Mouse (Mus musculus) intestine, embryonic 14.5 days (tissue): Measurements from ENCODE around the gene H2afx. TPM values are rescaled to one million over a fixed set of nuclear protein-coding genes. Genes with fewer than 3 reads are reported as not detected.
"Not testable (repeated sequence)": the region's sequence is repeated elsewhere in the genome, so short reads cannot be mapped to it uniquely, and the experiment has no call there.

ENCODE experiments used
- ATAC-seq: fragments of 200-750 bp; cut with Nextera tagmentation; replicated peaks from 2 replicates; pipeline ENCODE4 v1.8.0; 2017; ENCODE audit warnings: low read depth, moderate number of reproducible peaks, moderate TSS enrichment, moderate library complexity; ENCODE audit not compliant: low FRiP score, low TSS enrichment
- DNase-seq: peaks from one replicate; pipeline ENCODE4 v3.0.0-alpha.2; 2018; ENCODE audit warnings: low spot score
- H3K27ac ChIP-seq: fragments of 300-500 bp; sonication (generic); 2 replicates; pipeline ENCODE4 v1.5.1; 2014; ENCODE audit warnings: low read depth, mild to moderate bottlenecking, control low read depth
- H3K27me3 ChIP-seq: fragments of 300-500 bp; sonication (generic); replicated peaks from 2 replicates; pipeline ENCODE4 v1.6.1; 2014; ENCODE audit warnings: low read length, control low read depth; ENCODE audit not compliant: control insufficient read depth, insufficient read depth
- H3K36me3 ChIP-seq: fragments of 300-500 bp; sonication (generic); 2 replicates; pipeline ENCODE4 v1.6.1; 2014; ENCODE audit warnings: low read length, control low read depth; ENCODE audit not compliant: control insufficient read depth, insufficient read depth
- H3K4me1 ChIP-seq: fragments of 300-500 bp; sonication (generic); replicated peaks from 2 replicates; pipeline ENCODE4 v1.6.1; 2014; ENCODE audit warnings: low read length, control low read depth, mixed read lengths; ENCODE audit not compliant: control insufficient read depth, insufficient read depth
- H3K4me2 ChIP-seq: fragments of 300-500 bp; sonication (generic); 2 replicates; pipeline ENCODE4 v1.6.1; 2014; ENCODE audit warnings: low read length
- H3K4me3 ChIP-seq: fragments of 300-500 bp; sonication (generic); 2 replicates; pipeline ENCODE4 v1.5.1; 2014; ENCODE audit warnings: low read depth, low read length, control low read depth, mixed read lengths
- H3K9ac ChIP-seq: fragments of 300-500 bp; sonication (generic); 2 replicates; pipeline ENCODE4 v1.6.1; 2014; ENCODE audit warnings: mild to moderate bottlenecking, low read length
- H3K9me3 ChIP-seq: fragments of 300-500 bp; sonication (generic); 2 replicates; pipeline ENCODE4 v1.6.1; 2016; ENCODE audit warnings: low read length, control low read depth; ENCODE audit not compliant: control insufficient read depth
- WGBS: fragments of 180-500 bp; shearing (Covaris S2); extraction: QIAGEN DNeasy Blood & Tissue Kit; methylation state at CpG from one replicate; pipeline ENCODE4 v1.1.7; 2014; 5-methylcytosine and 5-hydroxymethylcytosine counted together
- polyA plus RNA-seq: library from polyadenylated mRNA; unstranded; fragments of >200 nt; fragmentation: Nextera tagmentation; extraction: Ambion mirVana; gene quantifications from 2 replicates; pipeline ENCODE4 v1.2.1, GENCODE M21; 2014

H2afx gene
- polyA plus RNA-seq, 1 experiment from 2014 or later = 302 TPM

DNA sequence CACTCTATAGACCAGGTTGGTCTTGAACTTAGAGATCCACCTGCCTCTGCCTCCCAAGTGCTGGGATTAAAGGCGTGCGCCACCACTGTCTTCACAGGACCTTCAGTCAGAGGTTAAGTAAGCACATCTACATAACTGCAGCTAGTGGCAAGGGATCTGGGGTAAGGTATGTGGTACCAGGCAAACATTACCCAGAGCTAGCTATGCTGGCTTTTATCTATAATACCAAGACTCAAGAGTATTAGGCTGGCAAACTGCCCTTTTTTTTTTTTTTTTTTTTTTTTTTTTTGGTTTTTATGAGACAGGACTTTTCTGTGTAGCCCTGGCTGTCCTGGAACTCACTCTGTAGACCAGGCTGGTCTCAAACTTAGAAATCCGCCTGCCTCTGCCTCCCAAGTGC lies 34.5 kb upstream of the H2afx start:
- DNase-seq, H3K27me3 ChIP-seq, H3K27ac ChIP-seq, H3K9ac ChIP-seq, H3K4me2 ChIP-seq, ATAC-seq, H3K9me3 ChIP-seq, H3K4me1 ChIP-seq, H3K4me3 ChIP-seq: not testable (repeated sequence)
- 93% methylated on average over 3 of the region's 3 CpGs for WGBS
- peaks cover 76% of the 10 kb centered on the region for H3K36me3 ChIP-seq

GRCm38 (mm10) chr9:44305466-44306079 lies 28.9 kb upstream of the H2afx start, which contains the start of gene Hinfp:
Hinfp (minus strand) TSS chr9:44305671.
- WGBS = 1% methylated on average over 53 of the region's 54 CpGs
- Histone ChIP-seq H3K36me3 (peaks cover 26% of the 10 kb centered on the region), H3K4me3 (peak within 1 kb of the TSS; percentile 98), H3K9ac (peak within 1 kb of the TSS; percentile 96), H3K9me3 (no peaks in the 10 kb centered on the region), H3K4me2 (peak within 1 kb of the TSS; percentile 72), H3K27me3 (no peaks in the 10 kb centered on the region), H3K27ac (peak within 1 kb of the TSS; percentile 69), H3K4me1 (peaks cover 5% of the 10 kb centered on the region)
- ATAC-seq = peak; percentile 100
- DNase-seq = peak; percentile 95

DNA sequence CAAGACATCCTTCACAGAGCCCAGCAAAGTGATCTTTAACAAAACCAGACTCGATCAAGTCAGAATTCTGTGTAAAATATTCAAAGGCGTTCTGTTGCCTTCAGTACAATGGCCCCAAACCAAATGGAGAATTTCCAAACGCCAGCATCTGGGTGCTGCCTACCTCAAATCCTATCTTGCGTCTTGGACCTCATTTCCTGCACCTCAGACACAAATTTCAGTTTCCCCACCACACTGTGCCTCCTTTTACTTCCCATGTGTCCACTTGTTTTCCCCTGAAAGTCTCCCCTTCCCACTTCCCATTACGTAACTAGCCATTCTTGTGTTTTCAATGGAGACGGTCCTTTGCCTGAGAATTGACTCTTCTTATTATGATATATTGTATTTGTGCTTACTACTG lies 28.0 kb upstream of the H2afx start:
- 85% methylated on average over 6 of the region's 6 CpGs for WGBS
- Histone ChIP-seq H3K4me1 (peaks cover 13% of the 10 kb centered on the region), H3K9ac (no peak overlapping the region), H3K9me3 (no peaks in the 10 kb centered on the region), H3K27me3 (no peaks in the 10 kb centered on the region), H3K4me3 (no peak overlapping the region), H3K4me2 (no peak overlapping the region), H3K36me3 (0 out of 2 replicates have a peak, but pooled peaks cover 16% of the 10 kb centered on the region), H3K27ac (no peak overlapping the region)
- ATAC-seq (no peak), DNase-seq (no peak)

DNA sequence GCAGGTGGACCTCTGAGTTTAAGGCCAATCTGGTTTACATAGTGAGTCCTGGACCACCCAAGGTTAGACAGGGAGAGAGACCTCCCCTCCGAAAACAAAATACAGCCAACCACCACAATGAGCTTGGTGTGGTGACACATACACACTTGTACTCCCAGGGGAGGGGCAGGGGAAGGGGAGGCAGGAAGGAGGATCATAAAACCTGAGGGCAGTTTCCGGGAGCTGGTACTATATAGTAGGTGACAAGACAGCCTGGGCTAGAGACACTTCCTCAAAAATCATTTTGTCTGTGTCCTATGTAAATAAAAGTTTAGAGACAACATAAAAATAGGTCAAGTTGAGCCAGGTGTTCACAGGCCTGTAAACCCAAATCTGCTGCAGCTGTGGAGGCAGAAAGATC lies 27.2 kb upstream of the H2afx start:
- no peaks in the 10 kb centered on the region for H3K27me3 ChIP-seq

DNA sequence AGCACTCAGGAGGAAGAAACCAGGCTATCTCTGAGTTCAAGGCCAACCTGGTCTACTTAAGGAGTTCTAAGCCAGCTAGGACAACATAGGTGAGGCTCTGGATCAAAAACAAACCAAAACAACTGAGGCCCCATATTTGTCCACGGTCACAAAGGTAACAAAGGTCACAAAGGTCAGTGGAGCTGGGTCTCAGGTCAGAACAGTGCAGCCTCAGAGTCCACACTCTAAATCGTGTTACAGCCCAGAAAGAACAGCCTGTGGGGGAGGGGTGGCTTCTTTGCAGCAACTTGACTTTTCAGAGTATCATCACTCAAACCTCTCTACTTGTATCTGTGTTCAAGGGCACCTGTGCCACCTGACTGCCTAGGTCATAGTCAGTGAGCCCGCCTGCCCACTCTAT lies 24.7 kb upstream of the H2afx start:
- ATAC-seq (no peak), DNase-seq (no peak)
- no peak overlapping the region for H3K4me2 ChIP-seq
- H3K4me3 ChIP-seq = no peak overlapping the region
- peaks cover 13% of the 10 kb centered on the region for H3K4me1 ChIP-seq
- no peak overlapping the region for H3K27ac ChIP-seq
- H3K9me3 ChIP-seq = no peaks in the 10 kb centered on the region
- 59% methylated on average over 3 of the region's 3 CpGs for WGBS
- H3K9ac ChIP-seq = no peak overlapping the region
- H3K27me3 ChIP-seq = no peaks in the 10 kb centered on the region
- peaks cover 11% of the 10 kb centered on the region; the same call in 1 of the 2 replicates for H3K36me3 ChIP-seq

More for the DNA sequence above, 27.2 kb upstream of the H2afx start:
- WGBS = 75% methylated on average over 2 of the region's 2 CpGs
- Histone ChIP-seq H3K27ac (no peak overlapping the region), H3K9ac (no peak overlapping the region), H3K4me2 (no peak overlapping the region), H3K4me3 (no peak overlapping the region), H3K9me3 (no peaks in the 10 kb centered on the region), H3K36me3 (0 out of 2 replicates have a peak, but pooled peaks cover 9% of the 10 kb centered on the region), H3K4me1 (peaks cover 15% of the 10 kb centered on the region)
- ATAC-seq (no peak), DNase-seq (no peak)

DNA sequence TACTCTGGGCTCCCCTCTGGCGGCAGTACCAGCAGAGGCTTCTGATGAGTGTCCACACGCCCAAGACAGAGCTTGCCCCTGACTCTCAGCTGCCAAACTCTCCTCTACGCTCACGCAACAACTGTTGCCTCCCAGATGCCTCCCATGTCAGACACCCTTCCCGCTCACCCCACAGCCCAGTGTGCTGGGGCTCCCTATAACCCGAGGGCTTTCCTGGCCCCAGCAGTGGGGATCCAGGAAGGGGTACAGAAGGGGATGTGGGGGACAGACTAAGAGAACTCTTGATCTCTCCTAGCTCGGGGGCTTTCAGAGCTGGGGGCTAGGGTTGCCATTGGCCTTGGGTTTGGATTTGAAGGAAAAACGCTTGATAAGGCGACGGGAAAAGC lies 23.8 kb upstream of the H2afx start:
- Histone ChIP-seq H3K27ac (peak overlapping the region; percentile 49; the same call in 1 of the 2 replicates), H3K36me3 (peaks cover 21% of the 10 kb centered on the region), H3K9me3 (no peaks in the 10 kb centered on the region), H3K4me3 (no peak overlapping the region), H3K9ac (no peak overlapping the region), H3K27me3 (no peaks in the 10 kb centered on the region), H3K4me2 (peak overlapping the region; percentile 42), H3K4me1 (peaks cover 10% of the 10 kb centered on the region; the same call in 1 of the 2 replicates)
- WGBS = 40% methylated on average over 10 of the region's 10 CpGs
- no peak for ATAC-seq
- peak; percentile 54 for DNase-seq

DNA sequence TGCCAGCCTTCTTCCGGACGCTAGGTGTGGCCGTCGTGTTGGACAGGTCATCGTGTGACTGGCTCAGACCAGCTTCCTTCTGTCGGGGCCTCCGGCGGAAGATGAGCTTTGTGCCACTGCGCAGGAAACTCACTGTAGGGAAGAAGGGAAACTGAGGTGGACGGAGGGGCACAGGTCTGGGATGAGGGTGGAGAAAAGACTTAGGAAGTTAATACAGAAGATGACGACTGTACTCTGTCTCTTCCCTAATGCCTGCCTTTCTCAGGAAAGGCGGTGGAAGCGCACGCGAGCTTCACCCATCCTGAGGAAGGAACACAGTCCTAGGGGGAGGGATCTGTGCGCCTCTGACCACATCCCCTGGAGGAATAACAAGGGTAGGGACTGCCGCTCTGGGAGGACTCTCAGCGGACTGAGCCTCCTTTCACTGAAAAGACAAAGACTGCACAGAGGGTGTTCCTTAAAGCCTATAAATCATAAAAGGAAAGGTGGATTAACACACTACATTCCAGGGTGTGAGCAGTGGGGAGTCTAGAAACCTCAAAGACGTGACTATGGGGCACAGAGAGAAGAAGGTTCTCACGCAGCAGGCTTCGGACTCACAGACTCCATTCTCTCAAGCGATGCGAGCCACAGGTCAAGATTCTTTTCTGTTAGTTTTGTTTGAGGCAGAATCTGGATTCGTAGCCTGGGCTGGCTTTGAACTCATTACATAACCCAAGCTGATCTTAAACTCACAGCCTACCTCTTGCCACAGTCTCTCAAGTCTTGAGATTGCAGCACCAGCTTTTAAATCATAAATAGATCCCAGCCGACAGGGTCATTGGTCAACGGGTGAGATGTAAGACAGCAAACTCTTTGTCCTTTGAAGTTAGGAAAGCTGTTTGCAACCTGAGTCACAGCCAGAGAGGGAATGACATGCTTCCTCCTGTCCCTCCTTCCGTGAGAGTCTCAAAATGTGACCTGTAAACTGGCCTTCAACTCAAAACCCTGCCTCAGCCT lies 23.1 kb upstream of the H2afx start:
- H3K4me3 ChIP-seq = no peak overlapping the region
- H3K36me3 ChIP-seq = peaks cover 25% of the 10 kb centered on the region
- 10% methylated on average over 27 of the region's 27 CpGs for WGBS
- peak overlapping the region; percentile 11; the same call in 1 of the 2 replicates for H3K9ac ChIP-seq
- H3K27me3 ChIP-seq = no peaks in the 10 kb centered on the region
- DNase-seq (peak; percentile 63), ATAC-seq (peak; percentile 78)
- peaks cover 10% of the 10 kb centered on the region; the same call in 1 of the 2 replicates for H3K4me1 ChIP-seq
- peak overlapping the region; percentile 49 for H3K27ac ChIP-seq
- peak overlapping the region; percentile 42 for H3K4me2 ChIP-seq
- H3K9me3 ChIP-seq = no peaks in the 10 kb centered on the region

- Histone ChIP-seq H3K27me3 (no peaks in the 10 kb centered on the region), H3K27ac (no peak overlapping the region), H3K9ac (no peak overlapping the region), H3K4me2 (no peak overlapping the region), H3K4me3 (no peak overlapping the region), H3K36me3 (peaks cover 25% of the 10 kb centered on the region), H3K9me3 (no peaks in the 10 kb centered on the region), H3K4me1 (peaks cover 18% of the 10 kb centered on the region)
- 80% methylated on average over 19 of the region's 19 CpGs for WGBS
- no peak for ATAC-seq
- DNase-seq = no peak
Observed at GRCm38 (mm10) chr9:44313476-44314256, 20.8 kb upstream of the H2afx start.
